In the genomic region with DNA sequence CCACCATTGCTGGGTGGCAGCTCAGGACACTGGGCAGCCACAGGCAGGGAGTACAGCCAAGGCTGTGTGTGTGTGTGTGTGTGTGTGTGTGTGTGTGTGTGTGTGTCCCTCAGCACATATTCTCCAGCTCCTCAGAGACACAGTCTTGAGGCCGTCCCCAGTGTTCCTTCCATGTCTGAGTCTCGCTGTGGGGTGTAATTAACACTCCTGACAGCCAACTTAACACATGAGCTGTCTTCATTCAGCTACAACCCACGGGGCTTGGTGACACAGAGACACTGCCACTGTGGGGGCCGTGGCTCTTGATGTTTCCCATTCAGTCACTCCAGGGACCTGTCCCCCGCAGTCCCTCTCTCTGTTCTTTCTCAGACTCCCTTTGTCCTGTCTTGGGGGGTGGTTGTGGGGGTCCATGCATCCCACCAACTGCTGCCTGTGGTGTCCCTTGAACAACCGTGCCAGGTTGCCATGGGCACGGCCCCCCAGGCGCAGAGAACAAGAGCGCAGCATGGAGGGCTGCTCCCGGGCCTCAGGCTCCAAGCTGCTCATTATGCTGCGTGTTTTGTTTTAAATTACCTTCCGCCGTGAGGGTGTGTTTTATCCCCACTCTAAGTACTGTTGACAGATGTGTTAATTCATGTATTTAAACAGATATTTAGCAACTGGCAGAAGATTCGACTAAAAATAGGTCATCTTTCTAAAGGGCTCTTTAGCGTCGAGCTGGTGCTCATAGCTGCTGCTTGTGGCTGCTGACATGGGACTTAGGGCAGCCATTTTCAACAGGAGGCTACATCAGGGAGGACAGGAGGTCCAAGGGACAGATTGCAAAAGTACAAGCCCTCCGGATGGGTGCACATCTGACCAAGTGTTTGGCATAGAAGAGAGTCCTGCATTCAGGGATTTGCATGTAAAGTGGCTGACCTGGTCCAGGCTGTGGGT, we compare ENCODE assay signal across 10 mouse cellular contexts. TPM values are rescaled to one million over a fixed set of nuclear protein-coding genes. Genes with fewer than 3 reads are reported as not detected.
DNase-seq lines count a peak whose midpoint lies in the region; ATAC-seq and TF ChIP-seq lines count a peak whose summit lies in the region.
"Had no signal": no experiment of that assay in that cellular context is flagged by ENCODE, and none has a peak within 500 bp of the region (broad histone marks: within the 10 kb centered on the region; RNA-seq: fewer than 3 reads in every experiment).

No protein-coding gene starts in this region.

- no peak overlapping the region for H3K9ac ChIP-seq in embryonic facial prominence, embryonic 12.5 days
- H3K9ac ChIP-seq: limb, embryonic 12.5 days had no signal

- WGBS in embryonic facial prominence, embryonic 12.5 days: 33% methylated on average over 17 of the region's 17 CpGs
- WGBS in olfactory bulb, adult 2 months: 11% methylated on average over 17 of the region's 17 CpGs
- 63% methylated on average over 17 of the region's 17 CpGs for WGBS in lung, adult 2 months

- H3K27me3 ChIP-seq in embryonic facial prominence, embryonic 12.5 days: no peaks in the 10 kb centered on the region
- H3K27me3 ChIP-seq: limb, embryonic 12.5 days had no signal

- H3K36me3 ChIP-seq in embryonic facial prominence, embryonic 12.5 days: no peaks in the 10 kb centered on the region
- H3K36me3 ChIP-seq: limb, embryonic 12.5 days had no signal

- peak; percentile 20 to 40 for DNase-seq in left cerebral cortex, postnatal 36 days (ENCODE audit: low spot score in 2 of 2)
- no peak for DNase-seq in adrenal gland, postnatal 36 days
- DNase-seq in lung, adult 2 months: no peak
- DNase-seq in adrenal gland, postnatal 10 days: no peak
- no peak for DNase-seq in ovary, postnatal 14 days (ENCODE audit: low spot score)

- H3K9me3 ChIP-seq in embryonic facial prominence, embryonic 12.5 days: no peaks in the 10 kb centered on the region
- H3K9me3 ChIP-seq: limb, embryonic 12.5 days; megakaryocyte, embryonic 14.5 days had no signal

- peak overlapping the region; percentile 19; the same call in 1 of the 2 replicates for H3K4me2 ChIP-seq in embryonic facial prominence, embryonic 12.5 days (replicated peaks)
- H3K4me2 ChIP-seq: limb, embryonic 12.5 days had no signal

- intact Hi-C loops in left cerebral cortex, postnatal 36 days (cut with DNase I): no loop called here

- H3K4me3 ChIP-seq in embryonic facial prominence, embryonic 12.5 days: no peak overlapping the region
- H3K4me3 ChIP-seq in olfactory bulb, adult 2 months (ENCODE audit: insufficient read depth, low read depth, low read length): no peak overlapping the region
- H3K4me3 ChIP-seq in lung, adult 2 months (replicated peaks; ENCODE audit: extremely low read depth, low read depth, low read length): no peak overlapping the region
- H3K4me3 ChIP-seq: limb, embryonic 12.5 days; megakaryocyte, embryonic 14.5 days had no signal

- TF ChIP-seq POLR2A in olfactory bulb, adult 2 months (IDR thresholded peaks at IDR 0.05; ENCODE audit: insufficient read depth, low read depth, low read length): no peak
- TF ChIP-seq POLR2A in lung, adult 2 months (IDR thresholded peaks at IDR 0.05; ENCODE audit: borderline replicate concordance, extremely low read depth, low read depth, low read length): no peak

- peak; percentile 65; the same call in 1 of the 2 replicates for ATAC-seq in embryonic facial prominence, embryonic 12.5 days (ENCODE audit: insufficient number of reproducible peaks, insufficient read depth, low FRiP score, low TSS enrichment)
- ATAC-seq in frontal cortex, adult (ENCODE audit: low TSS enrichment): peak; percentile 92

- no peak for TF ChIP-seq CTCF in olfactory bulb, adult 2 months (IDR thresholded peaks at IDR 0.05; ENCODE audit: insufficient read depth, low read depth, low read length)
- no peak for TF ChIP-seq CTCF in lung, adult 2 months (IDR thresholded peaks at IDR 0.05; ENCODE audit: insufficient read depth, low read length)

- no peak overlapping the region for H3K27ac ChIP-seq in embryonic facial prominence, embryonic 12.5 days
- peak overlapping the region; percentile 94 for H3K27ac ChIP-seq in olfactory bulb, adult 2 months (ENCODE audit: insufficient read depth, low read depth, low read length)
- H3K27ac ChIP-seq: limb, embryonic 12.5 days had no signal

- peaks cover 8% of the 10 kb centered on the region for H3K4me1 ChIP-seq in embryonic facial prominence, embryonic 12.5 days
- peaks cover 47% of the 10 kb centered on the region for H3K4me1 ChIP-seq in olfactory bulb, adult 2 months (ENCODE audit: control insufficient read depth, insufficient read depth, low read length)
- H3K4me1 ChIP-seq in lung, adult 2 months (ENCODE audit: control insufficient read depth, insufficient read depth, low read length): no peaks in the 10 kb centered on the region

RNA-seq across cellular contexts. Expression of gene Hdac4, which starts 28.7 kb away (rescaled TPM):
- 24.2 and 30.7 TPM in 2 replicates for polyA plus RNA-seq in embryonic facial prominence, embryonic 12.5 days (2016; fragmentation: Nextera tagmentation; extraction: Ambion mirVana)
- 100 to 1,000 TPM; 105 to 125 TPM for total RNA-seq in left cerebral cortex, postnatal 36 days (2021)
- polyA plus RNA-seq in olfactory bulb, adult 2 months (2012; ENCODE audit: insufficient read depth, insufficient read length, low replicate concordance, missing spikeins): not detected in 2 replicates
- total RNA-seq in adrenal gland, postnatal 36 days (2021): 10 to 100 TPM; 76.9 to 97.4 TPM
- 22.6 and 26.2 TPM in 2 replicates for polyA plus RNA-seq in lung, adult 2 months (2012; rRNA removed)
- total RNA-seq in adrenal gland, postnatal 10 days (2021): 10 to 100 TPM; 55.3 to 74.5 TPM

Comparison
In these comparisons a context has a peak if more than half of its experiments do, and no peak if none do; other contexts are left out.
1. DNase-seq: peak in left cerebral cortex, postnatal 36 days (2 of 2); none in adrenal gland, postnatal 36 days (0 of 2), lung, adult 2 months (single experiment), adrenal gland, postnatal 10 days (single experiment) and ovary, postnatal 14 days (single experiment).